Mouse (Mus musculus): ENCODE results near the gene Nps.

DNA sequence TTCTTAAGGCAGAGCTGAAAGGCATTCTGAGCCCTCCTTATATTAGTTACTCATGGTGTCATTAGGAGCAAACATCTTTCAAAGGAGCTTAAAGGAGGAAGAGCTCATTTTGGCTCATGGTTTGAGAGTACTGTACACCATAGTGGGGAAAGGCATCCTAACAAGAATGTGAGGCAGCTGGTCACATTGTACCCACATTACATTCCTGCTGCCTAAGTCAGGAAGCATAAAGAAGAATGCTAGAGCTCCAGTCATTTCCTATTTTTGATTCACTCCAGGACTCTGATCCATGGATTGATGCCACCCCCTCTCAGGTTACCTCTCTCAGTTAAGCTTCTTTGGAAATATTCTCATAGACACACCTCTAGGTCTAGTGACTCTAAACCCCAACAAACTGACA lies 48.2 kb upstream of the Nps start:
- no peak for TF ChIP-seq CTCF (IDR thresholded peaks at IDR 0.05; ENCODE audit: insufficient read depth, low read depth, low read length)
- TF ChIP-seq POLR2A (IDR thresholded peaks at IDR 0.05; ENCODE audit: insufficient read depth, low read depth, low read length), result no peak

All from olfactory bulb, adult 2 months (tissue).